Mouse (Mus musculus): Measurements from ENCODE around the gene Spats2l.

- TF ChIP-seq CTCF (IDR thresholded peaks at IDR 0.05; ENCODE audit: borderline replicate concordance, insufficient read depth, low read depth, low read length) = no peak
- no peak for TF ChIP-seq POLR2A (IDR thresholded peaks at IDR 0.05; ENCODE audit: borderline replicate concordance, insufficient read depth, low read length)
These were observed 73.1 kb downstream of the Spats2l start for GRCm38 (mm10) chr1:57846856-57847698.

Data from cerebellum, adult 2 months (tissue).